Mouse (Mus musculus) E14TG2a.4 (cell line): Measurements from ENCODE around the gene Ebpl.
A peak's percentile ranks its signal among the peaks of the same experiment; 100 is the strongest.
"Not testable (repeated sequence)": the region's sequence is repeated elsewhere in the genome, so short reads cannot be mapped to it uniquely, and the experiment has no call there.

Experiments used
- H3K27me3 ChIP-seq: 2 replicates; pipeline ENCODE4 v1.6.1; 2014; ENCODE audit warnings: low read length, control low read depth; ENCODE audit not compliant: insufficient read depth
- H3K36me3 ChIP-seq: 2 replicates; pipeline ENCODE4 v1.6.1; 2014; ENCODE audit warnings: low read length, control low read depth; ENCODE audit not compliant: insufficient read depth
- H3K4me1 ChIP-seq: replicated peaks from 2 replicates; pipeline ENCODE4 v1.6.1; 2014; ENCODE audit warnings: low read depth, low read length, control low read depth
- H3K4me3 ChIP-seq: replicated peaks from 2 replicates; pipeline ENCODE4 v1.5.1; 2014; ENCODE audit warnings: mild to moderate bottlenecking, low read length
- H3K9me3 ChIP-seq: 2 replicates; pipeline ENCODE4 v1.6.1; 2014; ENCODE audit warnings: low read length, control low read depth
- CTCF ChIP-seq: conservative IDR thresholded peaks from 2 replicates; pipeline ENCODE4 v1.5.1; 2014; ENCODE audit warnings: low read length
- NANOG ChIP-seq: IDR thresholded peaks from 2 replicates; pipeline ENCODE4 v1.6.1; 2014; ENCODE audit warnings: borderline replicate concordance, low read length, mixed read lengths
- POU5F1 ChIP-seq: IDR thresholded peaks from 2 replicates; pipeline ENCODE4 v1.6.1; 2014; ENCODE audit warnings: low read length, borderline replicate concordance

Ebpl gene

GRCm38 (mm10) chr14:61339381-61339780, 20.9 kb downstream of the Ebpl start:
- H3K36me3 ChIP-seq: no peaks in the 10 kb centered on the region; the same call in 1 of the 2 replicates
- peak overlapping the region; percentile 1; the same call in 1 of the 2 replicates for H3K4me3 ChIP-seq
- no peaks in the 10 kb centered on the region for H3K9me3 ChIP-seq
- TF ChIP-seq POU5F1 (no peak), NANOG (no peak), CTCF (no peak)
- no peaks in the 10 kb centered on the region for H3K27me3 ChIP-seq
- peaks cover 29% of the 10 kb centered on the region for H3K4me1 ChIP-seq

DNA sequence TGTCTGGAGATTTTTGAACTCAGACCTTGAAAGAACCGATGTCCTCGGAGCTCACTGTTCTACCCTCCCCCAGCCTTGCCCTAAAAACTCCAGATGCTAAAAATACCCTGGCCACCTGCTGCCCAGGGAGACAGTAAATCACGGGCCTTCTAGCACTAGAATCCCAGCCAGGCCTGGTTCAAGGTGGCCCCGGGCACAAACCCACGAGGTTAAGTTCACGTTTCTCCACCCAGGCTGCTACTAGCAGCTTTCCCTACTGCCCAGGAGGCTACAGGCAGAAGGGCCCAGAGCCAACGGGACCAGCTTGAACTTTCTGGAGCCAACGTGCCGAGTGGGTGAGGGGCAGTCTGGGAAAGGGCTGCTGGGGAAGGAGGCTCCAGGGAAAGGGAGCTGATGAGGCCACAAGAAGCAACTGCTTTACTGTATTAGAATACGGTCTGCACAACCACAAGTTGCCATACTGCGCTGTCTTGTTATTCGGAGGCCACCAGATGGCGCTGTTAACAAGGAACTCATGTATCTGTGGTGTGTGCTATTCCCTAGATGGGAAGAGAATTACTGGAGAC, 29.2 kb downstream of the Ebpl start:
- H3K4me1 ChIP-seq: peaks cover 26% of the 10 kb centered on the region
- TF ChIP-seq CTCF: peak; percentile 55
- TF ChIP-seq NANOG: no peak
- no peaks in the 10 kb centered on the region for H3K36me3 ChIP-seq
- no peaks in the 10 kb centered on the region for H3K9me3 ChIP-seq
- H3K27me3 ChIP-seq: peaks cover 15% of the 10 kb centered on the region
- peak overlapping the region; percentile 60 for H3K4me3 ChIP-seq

- TF ChIP-seq CTCF: no peak
- TF ChIP-seq POU5F1: no peak
- no peak for TF ChIP-seq NANOG
- H3K4me1 ChIP-seq: peaks cover 26% of the 10 kb centered on the region
- peak overlapping the region; percentile 60 for H3K4me3 ChIP-seq
- H3K27me3 ChIP-seq: peaks cover 15% of the 10 kb centered on the region
- no peaks in the 10 kb centered on the region for H3K9me3 ChIP-seq
- no peaks in the 10 kb centered on the region for H3K36me3 ChIP-seq
Observed at GRCm38 (mm10) chr14:61330591-61330990, 29.6 kb downstream of the Ebpl start.

DNA sequence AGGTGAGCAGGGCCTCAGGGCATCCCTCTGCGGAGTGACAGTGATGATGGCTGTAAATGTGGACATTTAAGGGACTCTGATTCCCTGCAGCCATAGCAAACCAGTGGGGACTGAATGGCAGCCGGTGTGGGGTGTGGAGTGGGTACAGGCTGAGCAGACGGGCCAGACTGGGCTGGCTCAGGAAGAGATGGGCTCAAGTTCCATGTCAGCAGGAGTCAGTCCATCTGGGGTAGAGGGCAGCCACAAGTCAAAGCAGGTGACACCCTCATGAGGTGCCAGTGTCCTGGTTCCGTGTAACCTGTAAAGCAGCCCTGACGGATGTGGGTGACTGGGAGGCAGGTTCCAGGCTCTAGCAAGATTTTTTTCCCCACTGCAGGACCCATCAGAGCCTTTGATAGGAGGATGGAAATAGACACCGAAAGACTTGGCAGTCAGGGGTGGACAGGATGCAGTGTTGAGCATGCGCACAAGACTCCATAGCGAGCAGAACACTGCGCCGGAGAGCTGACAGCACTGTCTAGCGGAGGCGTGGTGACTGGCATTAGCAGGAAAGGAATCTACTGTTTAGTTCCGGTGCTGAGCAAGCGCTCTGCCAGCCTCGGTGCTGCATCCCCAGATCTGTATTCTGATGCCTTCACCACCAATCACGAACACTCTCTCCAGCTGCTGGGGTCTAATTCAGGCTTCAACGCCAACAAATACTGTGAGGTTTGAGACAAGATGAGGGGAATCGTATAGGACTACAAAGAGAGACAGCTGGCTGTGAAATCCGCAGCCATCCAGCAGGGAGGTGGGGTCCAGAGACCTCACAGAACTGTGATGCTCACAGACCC, 32.4 kb downstream of the Ebpl start:
- peak overlapping the region; percentile 35 for H3K4me3 ChIP-seq
- H3K9me3 ChIP-seq: peaks cover 5% of the 10 kb centered on the region
- no peak for TF ChIP-seq NANOG
- no peak for TF ChIP-seq CTCF
- TF ChIP-seq POU5F1: no peak
- peaks cover 26% of the 10 kb centered on the region for H3K4me1 ChIP-seq
- peaks cover 15% of the 10 kb centered on the region for H3K27me3 ChIP-seq
- no peaks in the 10 kb centered on the region for H3K36me3 ChIP-seq

DNA sequence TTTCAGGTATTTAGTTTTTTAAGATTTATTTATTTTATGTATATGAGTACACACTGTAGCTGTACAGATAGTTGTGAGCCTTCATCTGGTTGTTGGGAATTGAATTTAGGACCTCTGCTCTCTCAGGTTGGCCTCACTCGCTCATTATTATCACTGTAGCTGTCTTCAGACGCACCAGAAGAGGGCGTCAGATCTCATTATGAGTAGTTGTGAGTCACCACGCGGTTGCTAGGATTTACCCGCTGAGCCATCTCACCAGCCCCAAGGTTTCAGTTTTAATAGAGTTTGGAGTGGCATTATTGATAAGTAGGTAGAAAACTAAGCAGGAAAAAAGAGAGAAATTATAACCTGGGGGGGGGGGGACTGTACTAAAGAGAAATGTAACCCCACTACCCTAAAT, 33.2 kb downstream of the Ebpl start:
- peaks cover 15% of the 10 kb centered on the region for H3K27me3 ChIP-seq
- peaks cover 12% of the 10 kb centered on the region for H3K9me3 ChIP-seq
- not testable (repeated sequence) for H3K36me3 ChIP-seq, H3K4me3 ChIP-seq
- peak; percentile 20; the same call in 1 of the 2 replicates for TF ChIP-seq CTCF
- peaks cover 26% of the 10 kb centered on the region for H3K4me1 ChIP-seq

- H3K4me3 ChIP-seq: no peak overlapping the region
- peaks cover 12% of the 10 kb centered on the region for H3K9me3 ChIP-seq
- H3K27me3 ChIP-seq: no peaks in the 10 kb centered on the region
- H3K4me1 ChIP-seq: peaks cover 10% of the 10 kb centered on the region
- no peaks in the 10 kb centered on the region for H3K36me3 ChIP-seq
- TF ChIP-seq POU5F1 (no peak), NANOG (no peak)
Observed at GRCm38 (mm10) chr14:61322740-61323139, 37.5 kb downstream of the Ebpl start.

DNA sequence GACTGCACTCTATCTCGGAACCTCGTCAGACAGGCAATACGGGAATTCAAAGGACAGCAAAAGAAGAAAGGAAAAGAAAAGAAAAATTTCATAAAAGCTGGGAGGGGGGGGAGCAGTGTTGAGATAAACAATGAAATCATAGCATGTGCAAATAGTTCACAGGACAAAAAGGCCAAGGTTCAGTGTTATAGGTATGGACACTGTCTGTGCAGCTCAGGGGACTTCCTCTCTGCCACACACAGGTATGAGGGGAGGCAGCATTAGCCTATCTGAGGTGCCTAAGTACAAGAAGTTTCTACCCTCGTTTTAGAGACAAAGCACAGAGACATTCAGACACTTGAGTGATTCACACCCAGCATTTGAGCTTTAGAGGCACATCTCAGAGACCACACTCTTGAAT, 39.0 kb downstream of the Ebpl start:
- H3K27me3 ChIP-seq: no peaks in the 10 kb centered on the region
- peaks cover 13% of the 10 kb centered on the region for H3K4me1 ChIP-seq
- H3K4me3 ChIP-seq: no peak overlapping the region
- no peak for TF ChIP-seq CTCF
- no peak for TF ChIP-seq NANOG
- no peak for TF ChIP-seq POU5F1
- peaks cover 12% of the 10 kb centered on the region for H3K9me3 ChIP-seq
- no peaks in the 10 kb centered on the region for H3K36me3 ChIP-seq

DNA sequence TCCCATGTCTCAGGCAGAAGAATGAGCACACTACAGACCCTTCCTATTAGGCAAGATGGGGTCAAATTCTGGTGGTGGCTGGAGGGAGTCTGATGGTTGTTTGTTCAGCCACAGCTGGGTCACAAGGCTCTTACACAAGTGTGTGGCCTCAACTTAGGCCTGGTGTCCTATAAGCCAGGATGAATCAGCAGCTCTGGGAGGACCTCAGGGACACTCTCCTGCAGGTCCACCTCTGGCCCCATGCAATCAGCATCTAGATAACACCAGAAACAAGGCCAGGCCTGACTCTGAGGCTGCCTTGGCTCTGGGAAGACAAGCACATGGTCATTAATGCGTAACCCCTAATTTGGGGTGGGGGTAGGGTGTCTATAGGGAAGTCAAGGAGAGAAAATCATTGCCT, 39.5 kb downstream of the Ebpl start:
- Histone ChIP-seq H3K27me3 (no peaks in the 10 kb centered on the region), H3K4me3 (no peak overlapping the region), H3K4me1 (peaks cover 18% of the 10 kb centered on the region), H3K36me3 (no peaks in the 10 kb centered on the region), H3K9me3 (peaks cover 12% of the 10 kb centered on the region)
- no peak for TF ChIP-seq CTCF
- no peak for TF ChIP-seq POU5F1
- no peak for TF ChIP-seq NANOG
